In the genomic region with DNA sequence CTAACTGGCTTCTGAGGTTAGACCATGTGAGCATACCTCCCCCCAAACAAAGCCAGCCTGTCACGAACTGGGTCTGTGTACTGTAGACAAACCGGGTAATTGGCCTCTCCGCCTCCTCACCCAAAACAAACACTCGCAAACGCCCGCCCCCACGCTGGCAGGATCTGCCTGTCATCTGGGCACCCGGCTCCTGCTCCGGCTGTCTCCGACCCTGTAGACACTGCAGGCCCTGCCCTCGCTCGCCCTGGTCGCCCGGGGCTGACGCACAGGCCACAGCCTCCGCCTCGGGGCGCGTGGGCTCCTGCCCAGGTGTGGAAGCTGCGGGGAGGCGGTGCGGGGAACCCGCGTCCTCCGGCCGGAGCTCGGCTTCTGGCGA, we compare ENCODE assay signal across 8 mouse cellular contexts. TPM values are rescaled to one million over a fixed set of nuclear protein-coding genes. Genes with fewer than 3 reads are reported as not detected.
DNase-seq lines count a peak whose midpoint lies in the region; ATAC-seq and TF ChIP-seq lines count a peak whose summit lies in the region.

A gene (plus strand): TSS at position 202 of the 376 bp plus-strand sequence.

- H3K27me3 ChIP-seq in embryonic facial prominence, embryonic 12.5 days, result peaks cover 62% of the 10 kb centered on the region
- H3K27me3 ChIP-seq in liver, embryonic 14.5 days (ENCODE audit: control insufficient read depth, insufficient read depth, low read length), result peaks cover 41% of the 10 kb centered on the region
- H3K27me3 ChIP-seq in neural tube, embryonic 15.5 days (replicated peaks), result peaks cover 8% of the 10 kb centered on the region

- H3K4me2 ChIP-seq in embryonic facial prominence, embryonic 12.5 days (replicated peaks), result peak within 1 kb of the TSS; percentile 100
- H3K4me2 ChIP-seq in liver, embryonic 14.5 days (ENCODE audit: low read depth), result peak within 1 kb of the TSS; percentile 64
- peak within 1 kb of the TSS; percentile 98 for H3K4me2 ChIP-seq in neural tube, embryonic 15.5 days

- H3K9me3 ChIP-seq in embryonic facial prominence, embryonic 12.5 days, result no peaks in the 10 kb centered on the region
- H3K9me3 ChIP-seq in liver, embryonic 14.5 days (ENCODE audit: control insufficient read depth, low read length), result no peaks in the 10 kb centered on the region
- H3K9me3 ChIP-seq in neural tube, embryonic 15.5 days (replicated peaks), result no peaks in the 10 kb centered on the region

- no peak for TF ChIP-seq CTCF in liver, embryonic 14.5 days (IDR thresholded peaks at IDR 0.05; ENCODE audit: low read depth)

- intact Hi-C loops in heart, postnatal 10 days (cut with DNase I), result no loop called here

- no peak within 1 kb of the TSS for H3K27ac ChIP-seq in embryonic facial prominence, embryonic 12.5 days
- no peak within 1 kb of the TSS for H3K27ac ChIP-seq in liver, embryonic 14.5 days
- peak within 1 kb of the TSS; percentile 84 for H3K27ac ChIP-seq in neural tube, embryonic 15.5 days (replicated peaks)

- H3K4me3 ChIP-seq in embryonic facial prominence, embryonic 12.5 days, result peak within 1 kb of the TSS; percentile 59
- H3K4me3 ChIP-seq in liver, embryonic 14.5 days (ENCODE audit: insufficient read depth in 1 of 2, low read depth in 2 of 2, low read length in 2 of 2), result peak within 1 kb of the TSS; percentile 8 to 35
- peak within 1 kb of the TSS; percentile 62 for H3K4me3 ChIP-seq in neural tube, embryonic 15.5 days (replicated peaks)

- WGBS in embryonic facial prominence, embryonic 12.5 days, result under 1% methylated on average over 28 of the region's 28 CpGs
- WGBS in liver, embryonic 14.5 days (ENCODE audit: insufficient replicate concordance), result 3% methylated on average over 28 of the region's 28 CpGs
- WGBS in neural tube, embryonic 15.5 days, result 1% methylated on average over 28 of the region's 28 CpGs

- TF ChIP-seq EP300 in liver, embryonic 14.5 days (IDR thresholded peaks at IDR 0.05; ENCODE audit: low read depth), result no peak

- 0 out of 2 replicates have a peak, but pooled peaks have one; percentile 32 for ATAC-seq in embryonic facial prominence, embryonic 12.5 days (ENCODE audit: insufficient number of reproducible peaks, insufficient read depth, low FRiP score, low TSS enrichment)
- no peak for ATAC-seq in liver, embryonic 14.5 days (ENCODE audit: insufficient read depth)
- ATAC-seq in neural tube, embryonic 15.5 days (ENCODE audit: low FRiP score), result peak; percentile 67
- no peak for ATAC-seq in erythroid progenitor cell, adult 5-6 weeks (replicated peaks; ENCODE audit: low FRiP score, poor library complexity, severe bottlenecking)

- DNase-seq in 3134 (ENCODE audit: extremely low read depth, insufficient read length, low spot score), result peak; percentile 84
- DNase-seq in adrenal gland, adult 8-10 months, result peak; percentile 81
- peak; percentile 73 to 74 for DNase-seq in heart, postnatal 10 days
- peak; percentile 67 to 79 for DNase-seq in kidney, postnatal 4 days
- no peak for DNase-seq in liver, embryonic 14.5 days (ENCODE audit: low read depth in 3 of 3, low spot score in 3 of 3)

- H3K4me1 ChIP-seq in embryonic facial prominence, embryonic 12.5 days, result 0 out of 2 replicates have a peak, but pooled peaks cover 6% of the 10 kb centered on the region
- no peaks in the 10 kb centered on the region for H3K4me1 ChIP-seq in liver, embryonic 14.5 days (replicated peaks; ENCODE audit: control insufficient read depth in 2 of 2, insufficient read depth in 2 of 2, low read length in 1 of 2)
- peaks cover 47% of the 10 kb centered on the region for H3K4me1 ChIP-seq in neural tube, embryonic 15.5 days

- H3K9ac ChIP-seq in embryonic facial prominence, embryonic 12.5 days, result peak within 1 kb of the TSS; percentile 66
- H3K9ac ChIP-seq in liver, embryonic 14.5 days (replicated peaks), result no peak within 1 kb of the TSS
- H3K9ac ChIP-seq in neural tube, embryonic 15.5 days (replicated peaks), result peak within 1 kb of the TSS; percentile 80

- H3K36me3 ChIP-seq in embryonic facial prominence, embryonic 12.5 days, result no peaks in the 10 kb centered on the region
- no peaks in the 10 kb centered on the region for H3K36me3 ChIP-seq in liver, embryonic 14.5 days (replicated peaks; ENCODE audit: control insufficient read depth, insufficient read depth, low read depth)
- no peaks in the 10 kb centered on the region for H3K36me3 ChIP-seq in neural tube, embryonic 15.5 days

RNA-seq across cellular contexts. Expression of the gene that starts here (rescaled TPM):
- total RNA-seq in adrenal gland, adult 8-10 months (2022), result 100 to 1,000 TPM; 161 to 353 (median 258) TPM
- 0.47 and 0.87 TPM in 2 replicates for polyA plus RNA-seq in embryonic facial prominence, embryonic 12.5 days (2016; fragmentation: Nextera tagmentation; extraction: Ambion mirVana)
- total RNA-seq in heart, postnatal 10 days (2021), result 10 to 100 TPM; 17.7 to 27.5 TPM
- polyA plus RNA-seq in liver, embryonic 14.5 days (2012; rRNA removed), result 0.01 and 0.04 TPM in 2 replicates
- polyA plus RNA-seq in liver, embryonic 14.5 days (2014; fragmentation: Nextera tagmentation; extraction: Ambion mirVana), result 0.03 and 0.13 TPM in 2 replicates
- polyA plus RNA-seq in neural tube, embryonic 15.5 days (2015; fragmentation: Nextera tagmentation; extraction: Ambion mirVana), result 7.5 TPM in 2 replicates
- not detected in 2 replicates for total RNA-seq in erythroid progenitor cell, adult 5-6 weeks (2015; ENCODE audit: low replicate concordance)
- not detected in 2 replicates for total RNA-seq in erythroid progenitor cell, adult 5-6 weeks (2017; ENCODE audit: low replicate concordance)

Comparison
In these comparisons a context has a peak if more than half of its experiments do, and no peak if none do; other contexts are left out.
1. RNA of the gene that starts here (total RNA-seq): 161 to 353 TPM in adrenal gland, adult 8-10 months and 17.7 to 27.5 TPM in heart, postnatal 10 days; not detected in erythroid progenitor cell, adult 5-6 weeks; every median in the first group is over 10 times any median in the second.
2. RNA of the gene that starts here (total RNA-seq): 161 to 353 TPM in adrenal gland, adult 8-10 months; 17.7 to 27.5 TPM in heart, postnatal 10 days; every median in the first group is over 4 times any median in the second.
3. Peak in ATAC-seq, H3K4me3 ChIP-seq, H3K9ac ChIP-seq and H3K4me2 ChIP-seq in embryonic facial prominence, embryonic 12.5 days; RNA of the gene not detected or under 1 TPM.
4. DNase-seq: peak in 3134 (single experiment), adrenal gland, adult 8-10 months (single experiment), heart, postnatal 10 days (2 of 2) and kidney, postnatal 4 days (2 of 2); none in liver, embryonic 14.5 days (0 of 3).
5. Peak in every context shown above with its lines, with median percentiles within 50 percentile points of each other: H3K4me2 ChIP-seq and H3K4me3 ChIP-seq.